Mouse (Mus musculus): ENCODE measurements around the gene Olfr222. TPM values are rescaled to one million over a fixed set of nuclear protein-coding genes. Genes with fewer than 3 reads are reported as not detected.

The Olfr222 gene
- polyA plus RNA-seq, 1 experiment from 2014 or later = not detected

DNA sequence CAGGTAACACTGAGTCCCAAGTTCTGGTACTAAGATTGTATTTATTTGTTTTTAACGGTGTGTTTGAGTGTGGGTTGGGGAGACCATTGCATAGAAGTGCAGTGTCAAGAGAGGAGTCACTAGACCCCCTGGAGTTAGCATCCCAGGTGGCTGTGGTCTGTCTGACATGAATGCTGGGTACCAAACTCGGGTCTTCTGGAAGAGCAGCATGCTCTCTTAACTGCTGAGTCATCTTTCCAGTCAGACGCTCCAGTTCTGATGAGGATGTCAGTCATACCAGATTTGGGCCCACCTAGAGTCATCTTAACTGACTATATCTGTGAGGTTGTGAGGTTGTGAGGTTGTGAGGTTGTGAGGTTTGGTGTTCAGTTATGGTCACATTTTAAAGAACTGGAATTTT is 15.1 kb downstream of the Olfr222 start:
- Histone ChIP-seq H3K4me3 (replicated peaks; ENCODE audit: low read depth, low read length) (no peak overlapping the region), H3K9ac (replicated peaks; ENCODE audit: low read length) (no peak overlapping the region), H3K4me2 (ENCODE audit: low read length) (no peak overlapping the region), H3K36me3 (ENCODE audit: control insufficient read depth, insufficient read depth, low read length) (no peaks in the 10 kb centered on the region), H3K9me3 (ENCODE audit: control insufficient read depth, low read length) (no peaks in the 10 kb centered on the region), H3K27me3 (ENCODE audit: control insufficient read depth, insufficient read depth, low read length) (no peaks in the 10 kb centered on the region), H3K27ac (replicated peaks; ENCODE audit: low read depth, low read length) (no peak overlapping the region), H3K4me1 (ENCODE audit: control insufficient read depth, insufficient read depth, low read length) (no peaks in the 10 kb centered on the region)
- DNase-seq = no peak
- WGBS = 75% methylated on average over 3 of the region's 3 CpGs
- ATAC-seq (ENCODE audit: low FRiP score, low TSS enrichment) = no peak

DNA sequence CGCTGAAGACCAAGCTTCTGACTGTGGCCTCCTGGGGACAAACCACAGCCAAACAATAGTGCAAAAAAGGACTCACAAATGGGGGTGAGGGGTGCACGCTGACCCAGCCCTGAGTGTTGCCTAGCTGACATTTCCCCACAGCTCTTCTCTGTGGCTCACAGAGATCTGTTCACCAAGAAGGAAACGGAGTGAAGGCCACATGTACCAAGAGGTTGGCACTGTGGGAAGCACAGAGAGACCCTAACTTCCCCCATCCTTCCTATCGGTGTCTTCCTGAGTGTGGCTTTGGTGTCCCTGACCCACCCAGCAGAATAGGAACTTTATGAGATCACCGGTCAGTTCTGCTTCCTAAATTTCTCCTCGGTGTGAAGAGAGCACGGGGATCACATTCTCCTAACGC is 21.5 kb downstream of the Olfr222 start:
- ATAC-seq (ENCODE audit: low FRiP score, low TSS enrichment) (no peak), DNase-seq (no peak)
- Histone ChIP-seq H3K27ac (replicated peaks; ENCODE audit: low read depth, low read length) (no peak overlapping the region), H3K27me3 (ENCODE audit: control insufficient read depth, insufficient read depth, low read length) (no peaks in the 10 kb centered on the region), H3K9me3 (ENCODE audit: control insufficient read depth, low read length) (no peaks in the 10 kb centered on the region), H3K9ac (replicated peaks; ENCODE audit: low read length) (no peak overlapping the region), H3K4me1 (ENCODE audit: control insufficient read depth, insufficient read depth, low read length) (no peaks in the 10 kb centered on the region), H3K36me3 (ENCODE audit: control insufficient read depth, insufficient read depth, low read length) (no peaks in the 10 kb centered on the region), H3K4me2 (ENCODE audit: low read length) (no peak overlapping the region), H3K4me3 (replicated peaks; ENCODE audit: low read depth, low read length) (no peak overlapping the region)
- 81% methylated on average over 8 of the region's 8 CpGs for WGBS

DNA sequence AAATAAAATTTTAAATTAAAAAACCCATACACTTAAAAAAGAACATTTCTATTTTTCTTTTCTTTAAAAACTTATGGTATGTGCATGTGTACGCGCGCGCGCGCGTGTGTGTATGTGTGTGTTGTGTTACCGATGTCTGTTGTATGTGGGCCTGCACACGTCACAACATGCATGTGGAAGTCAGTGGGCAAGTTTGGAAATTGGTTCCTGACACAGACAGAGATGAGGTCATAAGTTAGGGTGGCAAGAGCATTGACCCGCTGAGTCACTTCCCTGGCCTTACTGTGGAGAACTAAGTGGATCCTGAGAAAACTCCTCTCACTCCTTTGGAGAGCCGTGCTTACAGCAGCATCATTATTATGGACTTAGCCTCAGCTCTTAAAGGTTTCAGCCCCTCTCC is 21.9 kb downstream of the Olfr222 start:
- Histone ChIP-seq H3K27me3 (ENCODE audit: control insufficient read depth, insufficient read depth, low read length) (no peaks in the 10 kb centered on the region), H3K9me3 (ENCODE audit: control insufficient read depth, low read length) (no peaks in the 10 kb centered on the region), H3K4me2 (ENCODE audit: low read length) (no peak overlapping the region), H3K9ac (replicated peaks; ENCODE audit: low read length) (no peak overlapping the region), H3K36me3 (ENCODE audit: control insufficient read depth, insufficient read depth, low read length) (no peaks in the 10 kb centered on the region), H3K4me1 (ENCODE audit: control insufficient read depth, insufficient read depth, low read length) (no peaks in the 10 kb centered on the region), H3K4me3 (replicated peaks; ENCODE audit: low read depth, low read length) (no peak overlapping the region), H3K27ac (replicated peaks; ENCODE audit: low read depth, low read length) (no peak overlapping the region)
- ATAC-seq (ENCODE audit: low FRiP score, low TSS enrichment) (no peak), DNase-seq (no peak)
- 93% methylated on average over 11 of the region's 11 CpGs for WGBS

DNA sequence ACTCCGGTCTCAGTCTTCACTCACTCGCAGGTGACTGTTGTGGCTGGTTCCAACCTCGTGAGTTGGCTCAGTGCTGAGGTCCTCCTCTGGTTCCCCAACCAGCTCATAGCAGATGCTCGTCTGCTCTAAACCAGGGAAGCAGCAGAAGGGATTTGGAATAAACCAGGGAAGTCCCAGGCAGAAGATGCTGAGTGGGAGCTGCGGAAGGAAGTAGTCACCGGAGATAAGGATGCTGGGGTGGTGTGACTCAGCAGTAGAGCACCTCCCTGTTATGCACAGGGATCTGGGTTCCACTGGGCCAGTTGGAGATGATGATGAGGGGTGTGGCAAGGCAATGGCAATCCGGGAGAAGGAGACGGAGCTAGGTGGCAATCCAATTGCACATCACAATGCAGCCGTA is 32.0 kb downstream of the Olfr222 start:
- H3K4me1 ChIP-seq (ENCODE audit: control insufficient read depth, insufficient read depth, low read length) = no peaks in the 10 kb centered on the region
- H3K4me3 ChIP-seq (replicated peaks; ENCODE audit: low read depth, low read length) = no peak overlapping the region
- ATAC-seq (ENCODE audit: low FRiP score, low TSS enrichment) (no peak), DNase-seq (no peak)
- H3K9me3 ChIP-seq (ENCODE audit: control insufficient read depth, low read length) = no peaks in the 10 kb centered on the region
- 90% methylated on average over 9 of the region's 9 CpGs for WGBS
- no peaks in the 10 kb centered on the region for H3K27me3 ChIP-seq (ENCODE audit: control insufficient read depth, insufficient read depth, low read length)
- no peak overlapping the region for H3K27ac ChIP-seq (replicated peaks; ENCODE audit: low read depth, low read length)
- no peak overlapping the region for H3K9ac ChIP-seq (replicated peaks; ENCODE audit: low read length)
- no peaks in the 10 kb centered on the region for H3K36me3 ChIP-seq (ENCODE audit: control insufficient read depth, insufficient read depth, low read length)
- H3K4me2 ChIP-seq (ENCODE audit: low read length) = no peak overlapping the region

DNA sequence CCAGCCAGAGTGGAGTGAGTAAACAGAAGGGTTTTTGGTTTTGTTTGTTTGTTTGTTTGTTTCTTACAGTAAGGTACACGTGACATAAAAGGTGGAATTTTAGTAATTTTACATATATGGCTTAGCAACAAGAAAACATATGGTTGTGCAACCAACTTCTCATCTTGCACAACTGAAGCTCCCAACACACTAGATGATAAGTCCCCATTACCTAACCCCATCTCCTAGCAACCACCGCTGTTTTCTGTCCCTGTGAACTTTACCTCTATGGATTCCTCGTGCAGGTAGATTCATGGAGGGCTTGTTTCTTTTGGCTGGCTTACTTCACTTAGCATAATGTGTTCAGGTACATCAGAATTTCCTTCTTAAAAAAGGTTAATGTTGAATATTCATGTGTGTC is 32.7 kb downstream of the Olfr222 start:
- no peak overlapping the region for H3K4me3 ChIP-seq (replicated peaks; ENCODE audit: low read depth, low read length)
- no peak overlapping the region for H3K9ac ChIP-seq (replicated peaks; ENCODE audit: low read length)
- no peak for DNase-seq
- WGBS = 90% methylated on average over 3 of the region's 3 CpGs
- ATAC-seq (ENCODE audit: low FRiP score, low TSS enrichment) = no peak
- H3K9me3 ChIP-seq (ENCODE audit: control insufficient read depth, low read length) = no peaks in the 10 kb centered on the region
- H3K36me3 ChIP-seq (ENCODE audit: control insufficient read depth, insufficient read depth, low read length) = no peaks in the 10 kb centered on the region
- no peaks in the 10 kb centered on the region for H3K27me3 ChIP-seq (ENCODE audit: control insufficient read depth, insufficient read depth, low read length)
- no peak overlapping the region for H3K27ac ChIP-seq (replicated peaks; ENCODE audit: low read depth, low read length)
- no peak overlapping the region for H3K4me2 ChIP-seq (ENCODE audit: low read length)
- 0 out of 2 replicates have a peak, but pooled peaks cover 2% of the 10 kb centered on the region for H3K4me1 ChIP-seq (ENCODE audit: control insufficient read depth, insufficient read depth, low read length)

DNA sequence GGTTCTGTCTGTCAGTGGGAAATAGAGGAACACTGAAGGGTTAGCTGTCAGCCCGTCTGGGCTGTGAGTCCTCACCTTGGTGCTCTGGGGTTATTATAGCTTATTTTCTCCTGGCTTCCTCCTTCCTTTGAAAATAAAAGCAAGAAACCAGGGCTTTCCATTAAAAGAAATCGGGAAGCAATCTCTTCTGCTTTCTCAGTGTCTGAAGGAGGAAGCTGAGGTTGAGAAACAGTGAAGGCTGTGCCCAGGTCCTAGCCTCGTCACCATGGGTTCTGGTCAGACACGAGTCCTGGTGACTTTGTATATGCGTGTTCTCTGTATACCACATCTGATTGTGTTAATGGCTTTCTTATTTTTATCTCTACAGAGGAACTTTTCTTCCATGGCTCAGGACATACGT is 33.6 kb downstream of the Olfr222 start:
- ATAC-seq (ENCODE audit: low FRiP score, low TSS enrichment) (no peak), DNase-seq (no peak)
- H3K4me2 ChIP-seq (ENCODE audit: low read length) = no peak overlapping the region
- no peak overlapping the region for H3K27ac ChIP-seq (replicated peaks; ENCODE audit: low read depth, low read length)
- no peaks in the 10 kb centered on the region for H3K9me3 ChIP-seq (ENCODE audit: control insufficient read depth, low read length)
- H3K9ac ChIP-seq (replicated peaks; ENCODE audit: low read length) = no peak overlapping the region
- WGBS = 83% methylated on average over 6 of the region's 6 CpGs
- H3K4me3 ChIP-seq (replicated peaks; ENCODE audit: low read depth, low read length) = no peak overlapping the region
- no peaks in the 10 kb centered on the region for H3K36me3 ChIP-seq (ENCODE audit: control insufficient read depth, insufficient read depth, low read length)
- no peaks in the 10 kb centered on the region for H3K27me3 ChIP-seq (ENCODE audit: control insufficient read depth, insufficient read depth, low read length)
- 0 out of 2 replicates have a peak, but pooled peaks cover 4% of the 10 kb centered on the region for H3K4me1 ChIP-seq (ENCODE audit: control insufficient read depth, insufficient read depth, low read length)

DNA sequence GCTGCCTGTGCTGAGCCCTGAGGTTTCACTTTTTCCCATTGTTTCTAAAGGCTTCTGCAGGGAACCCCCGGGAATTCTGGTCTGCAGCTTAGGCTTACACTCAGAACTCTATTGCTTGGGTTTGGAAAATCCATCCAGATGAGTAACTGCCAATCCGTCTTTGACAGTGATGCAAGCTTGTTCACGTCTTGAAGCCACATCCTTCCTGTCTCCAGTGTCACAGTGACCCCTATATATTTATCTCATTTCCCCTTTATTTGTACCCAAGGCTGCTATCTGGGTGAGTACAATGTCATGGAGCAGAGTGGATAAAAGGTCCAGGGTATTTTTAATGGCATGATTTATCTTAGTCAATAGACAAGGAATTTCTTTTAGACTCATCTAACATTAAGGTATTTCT is 34.7 kb downstream of the Olfr222 start, which contains the start of gene Nlrp3:
TSS of gene Nlrp3 (plus strand) at position 245 of the 400 bp plus-strand sequence.
- DNase-seq = no peak
- Histone ChIP-seq H3K9ac (replicated peaks; ENCODE audit: low read length) (no peak within 1 kb of the TSS; the same call in 1 of the 2 replicates), H3K4me3 (replicated peaks; ENCODE audit: low read depth, low read length) (no peak within 1 kb of the TSS), H3K27ac (replicated peaks; ENCODE audit: low read depth, low read length) (no peak within 1 kb of the TSS), H3K36me3 (ENCODE audit: control insufficient read depth, insufficient read depth, low read length) (no peaks in the 10 kb centered on the region), H3K4me2 (ENCODE audit: low read length) (no peak within 1 kb of the TSS), H3K9me3 (ENCODE audit: control insufficient read depth, low read length) (no peaks in the 10 kb centered on the region), H3K4me1 (ENCODE audit: control insufficient read depth, insufficient read depth, low read length) (0 out of 2 replicates have a peak, but pooled peaks cover 4% of the 10 kb centered on the region), H3K27me3 (ENCODE audit: control insufficient read depth, insufficient read depth, low read length) (no peaks in the 10 kb centered on the region)
- 51% methylated on average over 3 of the region's 3 CpGs for WGBS
- no peak for ATAC-seq (ENCODE audit: low FRiP score, low TSS enrichment)

DNA sequence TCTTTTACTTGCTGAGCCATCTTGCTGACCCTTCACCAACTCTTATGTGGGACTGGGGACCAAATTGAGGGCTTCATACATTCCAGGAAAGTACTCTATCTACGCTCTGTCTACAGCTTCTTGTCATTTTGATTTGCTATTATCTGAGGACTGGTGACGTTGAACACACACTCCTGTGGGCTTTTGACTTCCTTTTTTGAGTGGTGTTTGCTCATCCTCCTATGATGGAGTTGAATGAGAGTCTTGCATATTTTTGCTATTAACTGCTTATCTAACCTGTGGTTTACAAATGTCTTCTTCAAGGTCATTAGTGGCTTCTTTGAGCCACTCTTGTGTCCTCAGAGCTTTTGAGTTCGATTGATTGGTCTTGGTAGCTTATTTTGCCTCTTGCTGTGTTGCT is 35.9 kb downstream of the Olfr222 start:
- Histone ChIP-seq H3K4me3 (replicated peaks; ENCODE audit: low read depth, low read length) (no peak overlapping the region), H3K4me1 (ENCODE audit: control insufficient read depth, insufficient read depth, low read length) (0 out of 2 replicates have a peak, but pooled peaks cover 4% of the 10 kb centered on the region), H3K9ac (replicated peaks; ENCODE audit: low read length) (no peak overlapping the region), H3K4me2 (ENCODE audit: low read length) (no peak overlapping the region), H3K36me3 (ENCODE audit: control insufficient read depth, insufficient read depth, low read length) (no peaks in the 10 kb centered on the region), H3K27me3 (ENCODE audit: control insufficient read depth, insufficient read depth, low read length) (no peaks in the 10 kb centered on the region), H3K27ac (replicated peaks; ENCODE audit: low read depth, low read length) (no peak overlapping the region), H3K9me3 (ENCODE audit: control insufficient read depth, low read length) (no peaks in the 10 kb centered on the region)
- DNase-seq (no peak), ATAC-seq (ENCODE audit: low FRiP score, low TSS enrichment) (no peak)
- WGBS = 80% methylated on average over 3 of the region's 3 CpGs

DNA sequence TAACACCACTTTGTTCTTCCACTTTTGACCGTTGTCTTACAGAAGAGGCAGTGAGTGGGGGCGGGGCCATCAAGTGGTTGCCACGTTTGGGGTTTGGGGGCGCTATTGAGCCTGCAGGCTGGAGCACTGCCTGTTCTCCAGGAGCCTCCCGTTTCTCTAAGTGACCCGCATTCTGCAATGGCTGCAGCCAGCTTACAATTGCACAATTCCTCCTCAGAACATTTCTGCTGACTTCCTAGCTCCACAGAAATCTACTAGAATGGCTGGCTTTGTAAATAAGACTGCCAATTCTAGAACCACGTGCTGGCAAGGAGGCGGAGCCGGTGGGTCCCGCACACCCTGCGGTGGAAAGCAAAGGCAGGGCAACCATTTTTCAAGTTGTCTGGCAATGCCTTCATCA is 37.6 kb downstream of the Olfr222 start:
- Histone ChIP-seq H3K4me1 (ENCODE audit: control insufficient read depth, insufficient read depth, low read length) (0 out of 2 replicates have a peak, but pooled peaks cover 4% of the 10 kb centered on the region), H3K27ac (replicated peaks; ENCODE audit: low read depth, low read length) (no peak overlapping the region), H3K27me3 (ENCODE audit: control insufficient read depth, insufficient read depth, low read length) (no peaks in the 10 kb centered on the region), H3K4me3 (replicated peaks; ENCODE audit: low read depth, low read length) (no peak overlapping the region), H3K36me3 (ENCODE audit: control insufficient read depth, insufficient read depth, low read length) (no peaks in the 10 kb centered on the region), H3K9me3 (ENCODE audit: control insufficient read depth, low read length) (no peaks in the 10 kb centered on the region), H3K4me2 (ENCODE audit: low read length) (0 out of 2 replicates have a peak overlapping the region, but pooled peaks have one; percentile 9), H3K9ac (replicated peaks; ENCODE audit: low read length) (no peak overlapping the region)
- no peak for ATAC-seq (ENCODE audit: low FRiP score, low TSS enrichment)
- DNase-seq = peak; percentile 27
- 49% methylated on average over 11 of the region's 11 CpGs for WGBS
